Mouse (Mus musculus) R1 (cell line): Measurements from ENCODE around the gene Zfp768.
"Not testable (repeated sequence)": the region's sequence is repeated elsewhere in the genome, so short reads cannot be mapped to it uniquely, and the experiment has no call there.

Source experiments
- DNase-seq: peaks from one replicate; pipeline ENCODE4 v3.0.0-alpha.2; 2018; ENCODE audit warnings: low read depth, low spot score

Gene Zfp768

DNA sequence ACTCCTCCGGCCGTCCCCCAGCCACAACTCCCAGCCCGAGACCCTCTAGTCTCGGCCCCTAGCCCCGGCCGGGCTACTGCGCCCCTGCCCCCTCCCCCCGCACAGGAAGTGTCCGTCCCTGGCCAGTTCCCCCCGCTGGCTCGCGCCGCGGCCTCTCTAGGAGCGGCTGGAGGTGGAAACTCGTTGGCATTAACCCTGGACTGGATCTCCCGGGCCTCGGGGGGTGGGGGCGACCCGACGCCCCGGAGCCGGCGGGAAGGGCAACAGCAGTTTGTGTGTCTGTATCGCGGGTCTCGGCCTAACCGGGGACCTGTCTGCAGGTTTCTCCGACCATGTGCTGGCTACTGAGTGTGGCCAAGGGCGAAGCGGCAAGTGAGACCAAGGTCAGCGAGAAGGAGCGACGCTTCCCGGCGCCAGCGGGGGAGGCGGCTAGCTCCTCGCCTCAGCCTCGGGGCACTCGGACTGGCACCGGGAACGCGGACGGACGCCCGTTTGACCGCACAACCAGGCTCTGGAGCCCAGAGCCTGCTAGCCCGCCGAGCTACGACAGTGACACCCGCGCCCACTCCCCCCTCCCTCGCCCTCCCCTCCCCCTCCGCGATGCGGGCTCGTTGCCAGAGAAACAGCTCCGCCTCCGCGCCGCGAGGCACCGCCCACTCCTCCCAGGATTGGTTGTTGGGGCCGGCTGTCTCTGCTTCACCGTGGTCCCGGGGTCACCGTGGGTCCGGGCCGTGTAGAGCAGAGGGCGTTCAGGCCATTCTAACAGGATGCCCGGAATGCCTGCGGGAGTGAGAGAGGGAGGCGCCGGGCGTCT lies at the start of gene Zfp768:
Gene Zfp768 (minus strand): TSS at position 78 of the 814 bp plus-strand sequence.
- DNase-seq, result peak; percentile 90

DNA sequence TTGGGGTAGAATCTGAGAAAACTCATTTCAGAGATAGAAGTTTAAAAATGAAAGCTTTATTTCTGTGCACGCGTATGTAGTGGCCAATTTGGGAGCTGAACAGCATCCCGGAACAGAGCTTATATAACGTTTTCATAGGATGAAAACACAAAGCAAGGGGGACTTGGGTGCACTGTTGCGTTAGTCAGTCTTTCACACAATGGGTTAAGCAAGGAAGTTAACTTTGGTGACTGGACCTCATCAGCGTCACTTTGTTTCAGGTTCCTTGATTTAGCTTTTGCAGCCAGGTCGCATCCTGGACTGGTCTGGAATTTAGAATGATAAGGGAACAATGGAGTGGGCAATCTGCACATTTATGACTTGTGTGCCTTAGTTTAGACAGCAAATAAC lies 48.5 kb upstream of the Zfp768 start:
- DNase-seq, result no peak

DNA sequence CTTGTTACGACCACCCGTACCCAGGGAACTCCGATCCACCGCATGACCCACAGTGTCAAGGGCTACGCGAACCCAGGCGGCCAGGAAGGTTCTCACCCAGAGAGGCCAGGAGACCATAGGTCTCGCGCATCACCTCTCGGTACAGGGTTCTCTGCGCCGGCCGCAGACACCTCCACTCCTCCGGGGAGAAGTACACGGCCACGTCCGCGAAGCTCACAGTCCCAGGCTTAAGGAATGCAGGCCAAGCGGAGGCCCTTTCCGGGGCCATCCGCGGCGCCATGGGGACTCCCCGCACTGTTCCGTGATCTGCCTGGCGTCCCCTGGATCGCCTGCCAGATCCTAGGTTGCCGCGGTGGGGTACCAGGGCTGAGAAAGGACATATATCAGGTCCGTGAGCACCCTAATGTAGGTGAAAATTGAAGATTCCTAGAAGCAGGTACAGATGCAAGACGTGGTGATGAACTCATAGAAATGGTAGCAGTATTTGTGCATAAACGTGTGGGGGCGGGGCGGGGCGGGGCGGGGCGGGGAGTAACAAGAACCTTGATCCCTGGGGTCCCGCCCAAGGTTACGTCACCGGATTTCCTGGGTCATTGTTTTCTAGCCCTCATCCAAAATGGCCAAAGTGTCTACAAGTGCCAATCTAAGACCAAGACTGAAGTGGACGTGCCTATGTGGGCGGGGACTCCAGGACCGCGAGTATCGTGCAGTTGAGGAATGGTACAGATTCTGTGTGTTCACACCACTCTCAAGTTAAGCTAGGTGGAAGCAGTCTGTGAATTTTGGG lies 48.0 kb upstream of the Zfp768 start, which contains the start of gene E430018J23Rik:
Gene E430018J23Rik (minus strand): TSS at position 473 of the 787 bp plus-strand sequence.
- DNase-seq, result peak; percentile 99

DNA sequence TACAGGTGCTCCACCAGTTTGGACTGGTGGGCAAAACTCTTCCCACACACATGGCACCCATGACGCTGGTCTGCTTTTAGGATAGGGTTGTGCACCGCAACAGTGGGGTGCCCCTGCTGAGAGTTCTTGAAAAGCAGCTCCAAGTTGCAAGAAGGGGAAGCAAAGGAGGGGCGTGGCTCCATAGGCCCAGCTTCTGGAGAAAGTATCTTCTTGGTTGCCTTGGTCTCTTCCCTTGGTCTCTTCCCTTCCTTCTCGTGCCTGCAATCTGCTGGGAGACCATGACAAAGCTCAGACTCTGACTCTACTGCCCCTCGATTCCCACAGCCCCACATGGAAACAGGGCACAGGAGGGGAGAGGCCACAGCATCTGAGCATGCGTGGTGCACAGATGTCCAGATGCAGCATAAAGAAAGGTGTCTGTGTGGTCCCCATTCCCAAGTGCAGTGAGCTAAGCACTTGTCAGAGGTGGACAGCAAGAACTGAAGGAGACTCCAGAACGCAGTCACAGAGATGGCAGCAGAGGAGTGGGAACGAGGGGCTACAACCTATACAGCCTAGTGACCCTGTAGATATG lies 46.9 kb upstream of the Zfp768 start:
- peak; percentile 39 for DNase-seq

DNA sequence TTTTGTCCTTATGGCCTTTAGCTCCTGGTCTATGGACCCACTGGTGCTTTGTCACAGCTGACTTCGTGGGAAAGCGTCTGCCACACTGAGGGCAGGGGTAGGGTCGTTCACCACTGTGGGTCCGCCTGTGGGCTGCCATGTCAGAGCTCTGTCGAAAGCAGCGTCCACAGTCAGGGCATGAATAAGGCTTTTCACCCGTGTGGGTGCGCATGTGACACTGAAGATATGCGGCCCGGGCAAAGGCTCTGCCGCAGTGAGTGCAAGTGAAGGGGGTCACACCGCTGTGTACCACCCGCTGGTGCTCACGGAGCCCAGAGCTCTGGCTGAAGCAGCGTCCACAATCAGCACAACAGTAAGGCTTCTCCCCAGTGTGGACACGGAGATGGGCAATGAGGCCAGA lies 46.1 kb upstream of the Zfp768 start:
- no peak for DNase-seq

DNA sequence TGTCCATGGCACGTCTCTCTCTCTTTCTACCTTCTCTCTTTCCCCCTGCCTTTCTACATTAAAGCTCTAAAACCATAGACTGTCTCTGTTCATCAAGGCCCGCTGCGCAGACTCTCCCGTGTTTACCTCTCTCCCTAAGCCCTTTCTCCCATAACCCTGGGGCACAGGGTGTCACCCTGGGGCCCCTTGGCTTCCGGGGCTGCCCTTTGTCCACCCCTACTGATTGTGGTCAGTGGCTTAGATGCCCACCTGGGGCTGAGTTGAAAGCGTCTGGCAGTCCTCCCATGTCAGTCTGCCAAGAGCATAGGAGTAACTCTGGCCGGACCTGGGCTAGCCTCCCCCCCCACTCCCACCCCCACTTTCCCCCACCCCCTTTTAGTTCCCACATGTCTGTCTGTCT lies 44.9 kb upstream of the Zfp768 start:
- no peak for DNase-seq

DNA sequence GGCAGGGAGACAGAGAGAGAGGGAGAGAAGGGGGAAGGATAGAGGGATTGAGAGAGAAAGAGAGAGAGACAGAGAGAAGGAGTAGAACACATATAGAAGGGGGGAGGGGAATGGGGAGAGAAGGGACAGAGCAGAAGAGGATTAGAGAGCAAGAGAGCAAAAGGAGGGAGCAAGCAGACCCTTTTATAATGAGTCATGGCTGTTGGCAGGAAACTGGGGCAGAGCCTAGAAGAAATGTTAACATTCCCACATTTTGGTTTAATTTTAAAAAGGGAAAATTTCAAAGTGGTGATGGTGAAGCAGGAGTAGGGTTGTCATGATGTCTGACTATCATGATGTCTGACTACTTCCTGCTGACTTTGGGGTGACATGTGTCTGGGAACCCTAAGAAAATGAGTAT lies 42.8 kb upstream of the Zfp768 start:
- DNase-seq, result not testable (repeated sequence)

DNA sequence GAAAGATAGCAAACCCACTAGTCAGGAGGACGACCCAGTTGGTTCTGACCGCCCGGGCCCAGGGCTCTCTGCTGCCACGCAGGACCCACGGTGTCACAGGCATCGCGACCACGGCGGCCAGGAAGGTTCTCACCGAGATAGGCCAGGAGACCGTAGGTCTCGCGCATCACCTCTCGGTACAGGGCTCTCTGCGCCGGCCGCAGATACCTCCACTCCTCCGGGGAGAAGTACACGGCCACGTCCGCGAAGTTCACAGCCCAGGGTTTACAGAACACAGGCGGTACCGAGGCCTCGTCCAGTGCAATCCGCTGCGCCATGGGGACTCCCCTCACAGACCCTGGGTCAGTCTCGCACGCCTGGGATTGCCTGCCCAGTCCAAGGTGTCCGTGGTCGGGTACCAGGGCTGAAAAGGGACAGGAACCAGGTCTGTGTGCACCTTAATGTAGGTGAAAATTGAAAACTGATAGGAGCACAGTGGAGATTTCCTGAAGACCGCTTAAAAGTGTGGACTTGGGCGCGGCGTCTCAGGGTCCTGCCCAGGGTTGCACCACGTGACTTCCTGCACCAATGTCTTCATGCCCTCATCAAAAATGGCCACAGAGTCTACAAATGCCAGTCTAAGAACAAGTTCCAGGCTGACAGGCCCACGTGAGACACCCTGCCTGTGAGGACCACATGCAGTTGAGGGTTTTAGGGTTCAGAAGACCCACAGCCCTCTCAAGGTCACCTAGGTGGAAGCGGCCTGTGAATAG lies 41.4 kb upstream of the Zfp768 start, which contains the start of gene 9130019O22Rik:
Gene 9130019O22Rik (minus strand): TSS at position 526 of the 752 bp plus-strand sequence.
- peak; percentile 96 for DNase-seq

DNA sequence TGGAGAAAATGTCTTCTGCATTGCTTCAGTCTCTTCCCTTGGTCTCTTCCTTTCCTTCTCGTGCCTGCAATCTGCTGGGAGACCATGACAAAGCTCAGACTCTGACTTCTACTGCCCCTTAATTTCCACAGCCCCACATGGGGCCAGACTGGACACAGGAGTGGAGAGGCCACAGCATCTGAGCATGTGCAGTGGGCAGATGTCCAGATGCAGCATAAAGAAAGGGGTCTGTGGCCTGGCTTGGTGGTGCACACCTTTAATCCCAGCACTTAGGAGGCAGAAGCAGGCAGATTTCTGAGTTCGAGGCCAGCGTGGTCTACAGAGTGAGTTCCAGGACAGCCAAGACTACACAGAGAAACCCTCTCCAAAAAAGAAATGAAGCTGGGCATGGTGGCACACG lies 40.2 kb upstream of the Zfp768 start:
- DNase-seq, result not testable (repeated sequence)

DNA sequence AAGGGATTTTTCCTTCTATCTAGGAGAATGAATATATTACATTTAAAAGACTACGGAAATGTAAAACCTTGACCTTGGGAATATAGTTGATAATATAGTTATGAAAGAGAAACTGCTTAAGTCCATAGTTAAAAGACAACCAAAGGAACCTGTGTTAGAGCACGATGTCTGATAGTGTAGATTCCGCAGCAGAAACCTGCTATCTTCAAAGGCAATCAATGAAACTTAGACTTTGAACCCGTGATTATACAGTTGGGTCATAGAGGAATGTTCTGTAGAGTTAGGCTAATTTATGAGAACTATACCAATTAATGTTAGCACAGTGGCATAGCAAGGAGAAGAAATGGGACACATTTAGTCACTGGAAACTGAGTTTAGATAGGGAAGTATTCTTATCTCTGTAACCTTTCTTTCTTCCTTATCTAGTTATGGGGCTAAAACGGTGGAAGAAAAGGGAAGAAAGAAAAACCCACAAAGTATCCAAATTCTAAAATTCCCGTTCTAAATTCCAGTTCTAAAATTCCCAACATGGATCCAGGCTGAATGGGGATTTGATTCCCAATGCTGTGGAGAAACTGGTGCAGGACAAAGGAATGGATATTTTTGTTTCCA lies 33.0 kb upstream of the Zfp768 start:
- DNase-seq, result no peak

DNA sequence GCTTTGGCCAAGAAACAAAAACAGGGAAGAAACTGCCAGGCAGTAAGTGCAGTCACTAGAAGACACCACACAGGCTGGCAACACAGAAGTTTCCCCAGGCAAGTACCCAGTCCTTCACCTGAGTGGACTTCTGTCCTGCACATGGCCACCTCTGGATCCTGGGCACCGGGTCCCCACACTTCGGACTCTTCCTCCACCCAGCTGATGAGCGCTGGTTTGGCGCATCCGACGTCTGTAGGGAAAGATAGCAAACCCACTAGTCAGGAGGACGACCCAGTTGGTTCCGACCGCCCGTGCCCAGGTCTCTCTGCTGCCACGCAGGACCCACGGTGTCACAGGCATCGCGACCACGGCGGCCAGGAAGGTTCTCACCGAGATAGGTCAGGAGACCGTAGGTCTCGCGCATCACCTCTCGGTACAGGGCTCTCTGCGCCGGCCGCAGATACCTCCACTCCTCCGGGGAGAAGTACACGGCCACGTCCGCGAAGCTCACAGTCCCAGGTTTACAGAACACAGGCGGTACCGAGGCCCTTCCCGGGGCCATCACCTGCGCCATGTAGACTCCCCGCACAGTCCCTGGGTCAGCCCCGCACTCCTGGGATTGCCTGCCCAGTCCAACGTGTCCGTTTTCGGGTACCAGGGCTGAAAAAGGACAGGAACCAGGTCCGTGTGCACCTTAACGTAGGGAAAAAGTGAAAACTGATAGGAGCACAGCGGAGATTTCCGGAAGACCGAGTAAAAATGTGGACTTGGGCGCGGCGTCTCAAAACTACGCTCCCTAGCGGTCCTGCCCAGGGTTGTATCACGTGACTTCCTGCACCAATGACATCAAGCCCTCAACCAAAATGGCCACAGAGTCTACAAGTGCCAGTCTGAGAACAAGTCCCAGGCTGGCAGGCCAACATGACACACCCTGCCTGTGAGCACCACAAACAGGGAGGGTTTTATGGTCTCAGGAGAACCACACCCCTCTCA lies 30.2 kb upstream of the Zfp768 start, which contains the start of gene Zfp747:
Gene Zfp747 (minus strand): TSS at position 780 of the 975 bp plus-strand sequence.
- peak; percentile 99 for DNase-seq

DNA sequence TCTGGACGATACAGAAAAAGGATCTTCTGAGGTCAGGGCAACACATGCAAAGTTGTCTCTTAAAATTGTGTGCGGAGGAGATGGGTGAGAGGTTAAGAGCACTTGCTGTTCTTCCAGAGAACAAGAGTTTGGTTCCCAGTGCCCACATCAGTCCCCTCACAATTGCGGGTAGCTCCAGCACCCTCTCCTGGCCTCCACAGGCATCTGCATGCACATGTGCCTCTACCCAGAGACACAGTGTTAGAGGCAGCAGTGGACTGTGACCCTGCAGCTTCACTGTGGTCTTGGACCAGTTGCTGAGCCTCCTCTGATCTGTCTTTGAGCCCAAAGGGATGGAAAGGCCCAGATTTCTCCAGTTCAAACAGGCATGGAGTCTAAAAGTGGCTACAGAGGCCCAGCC lies 26.5 kb upstream of the Zfp768 start:
- peak; percentile 50 for DNase-seq

DNA sequence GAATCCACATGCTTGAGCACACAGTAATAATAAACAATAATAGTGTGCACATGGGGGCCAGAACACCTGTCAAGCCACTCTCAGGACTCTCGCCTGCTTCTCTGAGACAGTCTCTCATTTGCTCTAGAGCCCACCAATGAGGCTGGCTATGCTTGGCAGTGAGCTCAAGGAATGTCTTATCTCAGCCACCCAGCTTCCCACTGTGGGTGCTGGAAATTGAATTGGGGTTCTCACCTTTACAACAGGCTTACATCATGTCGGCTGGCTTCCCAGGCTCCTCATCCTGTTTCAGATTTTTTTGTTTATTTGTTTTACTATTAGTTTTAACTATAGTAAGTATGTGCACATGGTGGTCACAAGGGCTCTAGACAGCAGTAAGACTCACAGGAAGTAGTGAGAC lies 25.8 kb upstream of the Zfp768 start:
- no peak for DNase-seq

DNA sequence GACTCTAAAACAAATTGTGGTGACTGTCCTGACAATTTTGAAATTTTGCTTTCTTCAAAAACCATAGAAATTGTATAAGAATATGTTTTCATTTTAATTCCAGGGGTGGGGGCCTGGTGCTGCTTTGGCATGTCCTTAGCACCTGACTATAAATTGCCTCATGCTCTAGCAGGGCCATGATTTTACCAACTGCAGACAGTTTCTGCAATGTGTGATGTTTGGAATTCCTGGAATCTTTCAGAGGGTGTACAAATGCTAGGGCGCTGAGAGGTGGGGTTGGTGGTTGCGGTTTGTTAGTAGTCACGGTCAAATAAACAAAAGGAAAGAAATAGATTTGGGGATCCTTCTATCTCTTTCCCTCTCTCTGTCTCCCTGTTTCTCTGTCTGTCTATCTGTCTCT lies 20.9 kb upstream of the Zfp768 start:
- DNase-seq, result no peak

DNA sequence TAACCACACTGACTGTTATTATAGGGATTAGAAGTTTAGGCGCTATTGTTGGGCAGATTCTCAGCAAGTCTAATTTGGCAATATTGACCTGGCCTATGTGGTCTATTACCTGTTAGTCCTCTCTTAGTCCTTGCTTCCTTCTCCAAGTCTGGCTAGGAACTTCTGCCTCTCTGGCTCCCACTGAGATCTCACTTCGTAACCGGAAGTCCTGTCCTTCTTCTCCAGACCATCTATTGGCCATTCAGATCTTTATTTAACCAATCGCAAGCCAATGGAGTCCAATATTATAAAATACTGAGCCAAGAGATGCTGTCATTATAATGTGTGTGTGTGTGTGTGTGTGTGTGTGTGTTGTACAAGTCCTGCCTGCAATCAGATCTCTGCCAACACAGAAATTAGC lies 18.8 kb upstream of the Zfp768 start:
- peak; percentile 22 for DNase-seq

DNA sequence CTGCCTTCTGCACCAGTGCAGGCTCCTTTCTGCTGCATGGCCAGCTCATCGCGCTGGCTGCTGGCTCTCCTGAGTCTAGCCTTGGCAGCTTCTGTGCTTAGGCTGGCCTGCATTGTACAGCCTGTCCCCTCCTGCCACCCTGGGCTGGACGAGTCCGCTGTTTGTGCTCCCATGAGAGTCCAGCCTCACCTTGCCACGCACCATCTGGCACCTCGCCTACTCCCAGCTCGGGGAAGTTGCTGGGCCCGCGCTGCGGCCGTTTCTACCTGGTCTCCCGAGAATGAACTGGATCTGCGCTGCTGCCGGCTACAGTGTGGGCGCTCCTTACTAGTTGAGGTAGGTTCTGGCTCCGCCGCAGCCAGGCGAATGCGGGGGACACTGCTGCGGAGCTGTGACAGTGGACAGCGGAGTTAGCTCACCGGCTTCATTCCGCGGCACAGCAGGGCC lies 18.1 kb upstream of the Zfp768 start:
- DNase-seq, result peak; percentile 21

DNA sequence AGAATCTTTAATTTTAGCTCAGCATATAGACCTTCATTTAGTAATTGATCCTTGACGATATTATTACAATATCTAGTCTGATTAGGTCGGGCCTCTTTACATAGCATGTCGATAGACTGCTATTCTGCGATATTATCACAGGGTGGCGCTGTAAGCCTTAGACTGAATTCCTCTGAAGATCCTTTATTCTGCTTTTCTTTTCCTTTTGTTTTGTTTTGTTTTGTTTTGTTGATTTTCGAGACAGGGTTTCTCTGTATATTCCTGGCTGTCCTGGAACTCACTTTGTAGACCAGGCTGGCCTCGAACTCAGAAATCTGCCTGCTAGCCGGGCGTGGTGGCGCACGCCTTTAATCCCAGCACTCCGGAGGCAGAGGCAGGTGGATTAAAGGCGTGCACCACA lies 17.0 kb upstream of the Zfp768 start:
- peak; percentile 68 for DNase-seq

DNA sequence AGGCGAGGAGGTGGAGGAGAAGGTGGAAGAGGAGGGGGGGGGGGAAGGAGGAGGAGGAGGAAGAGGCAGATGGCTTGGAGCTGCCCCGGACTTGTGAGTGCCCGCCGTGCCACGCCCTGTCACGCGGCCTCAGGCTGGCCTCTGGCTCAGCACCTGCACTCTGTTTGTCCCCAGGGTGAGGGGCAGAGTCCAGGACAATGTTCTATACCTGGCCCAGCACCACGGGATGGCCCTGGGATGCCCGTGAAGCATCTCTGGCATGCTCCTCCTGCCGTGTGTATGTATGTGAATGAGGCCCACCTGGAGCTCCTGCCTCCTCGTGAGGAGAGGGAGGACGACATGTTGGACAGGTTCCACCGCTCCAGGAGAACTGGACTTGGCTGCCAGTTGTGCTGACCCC lies 16.1 kb upstream of the Zfp768 start:
- DNase-seq, result no peak

DNA sequence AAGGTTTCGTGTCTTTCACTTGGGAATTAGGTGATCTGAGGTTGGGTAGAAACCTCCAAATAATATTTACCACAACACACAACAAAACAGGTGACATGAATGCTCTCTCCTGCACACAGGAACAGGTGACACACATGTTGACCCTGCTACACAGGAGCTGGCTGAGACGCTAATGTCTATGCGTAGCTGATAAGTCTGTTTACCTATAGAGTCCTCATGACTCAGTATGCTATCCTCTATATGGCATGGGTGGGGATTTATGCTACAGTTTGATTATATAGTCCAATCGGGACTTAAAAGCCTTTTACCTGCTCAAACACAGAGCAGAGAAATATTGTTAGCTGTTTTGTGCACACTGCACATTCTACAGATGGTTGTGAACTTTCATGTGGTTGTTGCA lies 14.9 kb upstream of the Zfp768 start:
- DNase-seq, result no peak

DNA sequence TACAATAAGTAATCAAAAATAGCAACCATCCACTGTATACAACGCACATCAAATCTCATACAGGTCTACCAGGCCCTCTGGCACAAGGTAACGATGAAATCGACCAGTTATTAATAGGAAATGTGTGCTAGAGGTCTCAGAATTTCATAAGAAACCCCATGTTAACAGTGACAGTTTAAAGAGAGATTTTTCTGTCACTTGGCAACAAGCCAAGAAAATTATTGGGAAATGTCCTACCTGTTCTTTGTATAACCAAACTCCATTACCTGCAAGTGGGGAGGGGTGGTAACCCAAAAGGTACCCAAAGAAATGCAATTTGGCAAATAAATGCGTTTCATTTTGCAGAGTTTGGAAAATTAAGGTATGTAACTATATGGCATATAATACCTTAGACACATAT lies 13.1 kb upstream of the Zfp768 start:
- no peak for DNase-seq
